Mouse (Mus musculus): ENCODE measurements at regions not wholly inside any gene's neighbourhood (a gene's known extent, or its start where the extent isn't known, plus 50 kb on each side); places are given as distances from the start of the nearest gene placed in this dataset.

DNA sequence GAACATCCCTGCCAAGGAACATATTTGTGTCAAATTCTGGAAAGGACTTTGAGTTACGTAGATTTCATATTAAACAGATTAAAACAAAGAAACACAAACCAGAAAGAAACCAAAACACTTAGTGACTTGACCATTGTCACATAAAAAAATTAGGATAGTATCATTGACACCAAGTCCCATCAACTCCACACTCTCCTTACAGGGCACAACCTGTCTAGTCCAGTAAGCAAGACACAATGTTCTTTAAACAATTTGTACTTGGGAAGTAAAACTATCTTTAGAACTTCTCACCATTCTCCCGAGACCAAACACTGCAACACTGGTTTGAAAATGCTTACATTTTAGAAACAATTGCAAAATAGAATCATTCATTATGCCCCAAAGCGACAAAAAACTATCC is 277.7 kb downstream of the Ostf1 start:
- ATAC-seq (ENCODE audit: low FRiP score, low TSS enrichment) (no peak), DNase-seq (ENCODE audit: low spot score) (no peak)
- H3K4me2 ChIP-seq (replicated peaks; ENCODE audit: low read depth), result no peak overlapping the region
- H3K4me3 ChIP-seq (ENCODE audit: low read depth, low read length), result no peak overlapping the region
- no peak overlapping the region for H3K9ac ChIP-seq (ENCODE audit: low read length)
- H3K9me3 ChIP-seq (ENCODE audit: control insufficient read depth, low read length), result no peaks in the 10 kb centered on the region
- no peaks in the 10 kb centered on the region for H3K36me3 ChIP-seq (ENCODE audit: control insufficient read depth, insufficient read depth, low read length)
- TF ChIP-seq EP300 (optimal IDR thresholded peaks at IDR 0.05) (no peak), CTCF (IDR thresholded peaks at IDR 0.05; ENCODE audit: low read depth) (no peak)
- WGBS, result 72% methylated on average over 3 of the region's 3 CpGs
- no peak overlapping the region for H3K27ac ChIP-seq (replicated peaks)
- no peaks in the 10 kb centered on the region for H3K27me3 ChIP-seq (ENCODE audit: control insufficient read depth, insufficient read depth, low read length)
- H3K4me1 ChIP-seq (replicated peaks; ENCODE audit: control insufficient read depth, insufficient read depth), result no peaks in the 10 kb centered on the region

GRCm38 (mm10) chr19:18345735-18346134 is 285.9 kb downstream of the Ostf1 start:
- Histone ChIP-seq H3K4me3 (ENCODE audit: low read depth, low read length) (no peak overlapping the region), H3K27me3 (ENCODE audit: control insufficient read depth, insufficient read depth, low read length) (no peaks in the 10 kb centered on the region), H3K27ac (replicated peaks) (no peak overlapping the region), H3K4me2 (replicated peaks; ENCODE audit: low read depth) (no peak overlapping the region), H3K4me1 (replicated peaks; ENCODE audit: control insufficient read depth, insufficient read depth) (no peaks in the 10 kb centered on the region), H3K36me3 (ENCODE audit: control insufficient read depth, insufficient read depth, low read length) (no peaks in the 10 kb centered on the region), H3K9me3 (ENCODE audit: control insufficient read depth, low read length) (no peaks in the 10 kb centered on the region), H3K9ac (ENCODE audit: low read length) (no peak overlapping the region)
- 76% methylated on average over 2 of the region's 2 CpGs for WGBS
- ATAC-seq (ENCODE audit: low FRiP score, low TSS enrichment), result no peak
- no peak for DNase-seq (ENCODE audit: low spot score)
- TF ChIP-seq CTCF (IDR thresholded peaks at IDR 0.05; ENCODE audit: low read depth) (no peak), EP300 (optimal IDR thresholded peaks at IDR 0.05) (no peak)

DNA sequence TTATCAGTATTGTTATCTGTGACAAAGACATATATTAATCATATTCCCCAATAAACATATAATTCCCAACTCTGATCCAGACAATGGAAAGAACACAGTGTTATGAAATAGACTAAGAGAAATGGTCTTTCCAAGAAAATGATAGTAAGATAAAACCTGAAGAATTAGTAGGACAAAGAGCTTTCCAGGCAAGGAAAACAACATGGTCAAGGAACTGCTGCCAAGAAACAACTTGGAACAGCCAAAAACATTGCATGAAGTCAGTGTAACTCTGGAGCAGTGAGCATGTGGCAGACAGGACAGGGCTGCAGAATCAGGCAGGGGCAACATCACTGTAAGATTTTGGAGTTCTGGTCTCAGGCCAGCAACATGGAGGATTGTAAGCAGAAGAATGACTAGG is 288.0 kb downstream of the Ostf1 start:
- Histone ChIP-seq H3K4me3 (ENCODE audit: low read depth, low read length) (no peak overlapping the region), H3K9me3 (ENCODE audit: control insufficient read depth, low read length) (no peaks in the 10 kb centered on the region), H3K4me1 (replicated peaks; ENCODE audit: control insufficient read depth, insufficient read depth) (no peaks in the 10 kb centered on the region), H3K9ac (ENCODE audit: low read length) (no peak overlapping the region), H3K27me3 (ENCODE audit: control insufficient read depth, insufficient read depth, low read length) (no peaks in the 10 kb centered on the region), H3K4me2 (replicated peaks; ENCODE audit: low read depth) (no peak overlapping the region), H3K36me3 (ENCODE audit: control insufficient read depth, insufficient read depth, low read length) (no peaks in the 10 kb centered on the region), H3K27ac (replicated peaks) (no peak overlapping the region)
- no peak for DNase-seq (ENCODE audit: low spot score)
- no peak for TF ChIP-seq EP300 (optimal IDR thresholded peaks at IDR 0.05)
- no peak for TF ChIP-seq CTCF (IDR thresholded peaks at IDR 0.05; ENCODE audit: low read depth)
- no peak for ATAC-seq (ENCODE audit: low FRiP score, low TSS enrichment)

DNA sequence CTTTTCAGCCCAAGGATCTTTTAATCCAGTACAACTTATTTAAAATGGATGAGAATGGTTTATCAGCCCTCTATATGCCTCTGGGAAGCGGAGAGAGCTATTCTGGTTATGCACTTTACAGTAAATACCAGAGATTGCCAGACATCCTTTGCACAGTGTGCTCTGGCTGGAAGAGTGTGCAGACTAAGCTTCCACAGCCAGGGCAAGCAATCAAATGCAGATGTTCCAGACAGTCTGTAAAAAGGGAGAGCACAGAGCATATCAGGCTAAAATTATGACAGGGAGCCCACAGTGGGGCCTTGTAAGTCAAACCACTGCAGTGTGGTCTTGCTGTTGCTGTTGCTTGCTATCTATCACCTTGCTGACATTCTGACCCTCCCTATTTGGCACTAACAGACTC is 288.6 kb downstream of the Ostf1 start:
- no peak for ATAC-seq (ENCODE audit: low FRiP score, low TSS enrichment)
- no peak for TF ChIP-seq EP300 (optimal IDR thresholded peaks at IDR 0.05)
- TF ChIP-seq CTCF (IDR thresholded peaks at IDR 0.05; ENCODE audit: low read depth), result no peak
- no peak overlapping the region for H3K4me2 ChIP-seq (replicated peaks; ENCODE audit: low read depth)
- H3K4me1 ChIP-seq (replicated peaks; ENCODE audit: control insufficient read depth, insufficient read depth), result no peaks in the 10 kb centered on the region
- no peak overlapping the region for H3K9ac ChIP-seq (ENCODE audit: low read length)
- no peaks in the 10 kb centered on the region for H3K36me3 ChIP-seq (ENCODE audit: control insufficient read depth, insufficient read depth, low read length)
- DNase-seq (ENCODE audit: low spot score), result no peak
- H3K27me3 ChIP-seq (ENCODE audit: control insufficient read depth, insufficient read depth, low read length), result no peaks in the 10 kb centered on the region
- 75% methylated on average over 1 of the region's 1 CpGs for WGBS
- H3K4me3 ChIP-seq (ENCODE audit: low read depth, low read length), result no peak overlapping the region
- H3K27ac ChIP-seq (replicated peaks), result no peak overlapping the region
- no peaks in the 10 kb centered on the region for H3K9me3 ChIP-seq (ENCODE audit: control insufficient read depth, low read length)

DNA sequence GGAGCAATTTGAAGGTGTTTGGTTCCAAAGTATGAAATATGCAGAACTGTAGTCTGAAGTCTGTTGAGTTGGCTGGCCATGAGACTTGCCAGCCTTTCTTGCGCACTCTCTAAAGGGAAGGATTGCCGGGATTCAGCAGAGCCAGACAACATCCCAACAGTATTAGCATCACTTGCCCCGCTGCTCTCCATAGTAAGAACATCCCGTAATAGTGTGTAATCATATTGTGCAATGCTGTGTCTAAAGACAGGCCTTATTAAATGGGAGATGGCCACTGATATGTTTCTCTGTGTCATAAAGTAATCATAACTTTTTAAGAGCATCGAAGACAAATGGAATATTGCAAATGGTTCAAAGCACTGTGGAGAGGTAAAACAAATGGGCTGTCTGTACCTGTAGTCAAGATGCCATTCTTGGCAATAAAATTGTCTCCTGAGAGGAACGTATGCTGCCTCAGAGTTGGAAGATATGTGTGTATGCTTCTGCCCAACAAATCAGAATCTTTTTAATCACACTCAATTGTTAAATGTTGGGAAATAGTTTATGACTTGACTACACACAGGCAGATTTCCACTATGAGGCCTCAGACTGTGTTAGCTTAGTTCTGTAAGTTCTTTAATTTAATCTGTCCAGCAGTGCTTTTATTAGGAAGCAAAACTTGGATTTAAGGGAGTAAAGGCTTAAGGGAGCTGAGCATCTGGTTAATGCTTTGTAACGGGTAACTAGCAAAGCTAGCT is 293.6 kb downstream of the Ostf1 start:
- no peak for ATAC-seq (ENCODE audit: low FRiP score, low TSS enrichment)
- Histone ChIP-seq H3K27ac (replicated peaks) (no peak overlapping the region), H3K36me3 (ENCODE audit: control insufficient read depth, insufficient read depth, low read length) (no peaks in the 10 kb centered on the region), H3K4me1 (replicated peaks; ENCODE audit: control insufficient read depth, insufficient read depth) (no peaks in the 10 kb centered on the region), H3K4me3 (ENCODE audit: low read depth, low read length) (no peak overlapping the region), H3K9me3 (ENCODE audit: control insufficient read depth, low read length) (no peaks in the 10 kb centered on the region), H3K27me3 (ENCODE audit: control insufficient read depth, insufficient read depth, low read length) (no peaks in the 10 kb centered on the region), H3K9ac (ENCODE audit: low read length) (no peak overlapping the region), H3K4me2 (replicated peaks; ENCODE audit: low read depth) (no peak overlapping the region)
- no peak for DNase-seq (ENCODE audit: low spot score)
- WGBS, result 85% methylated on average over 7 of the region's 7 CpGs
- no peak for TF ChIP-seq EP300 (optimal IDR thresholded peaks at IDR 0.05)
- TF ChIP-seq CTCF (IDR thresholded peaks at IDR 0.05; ENCODE audit: low read depth), result no peak

DNA sequence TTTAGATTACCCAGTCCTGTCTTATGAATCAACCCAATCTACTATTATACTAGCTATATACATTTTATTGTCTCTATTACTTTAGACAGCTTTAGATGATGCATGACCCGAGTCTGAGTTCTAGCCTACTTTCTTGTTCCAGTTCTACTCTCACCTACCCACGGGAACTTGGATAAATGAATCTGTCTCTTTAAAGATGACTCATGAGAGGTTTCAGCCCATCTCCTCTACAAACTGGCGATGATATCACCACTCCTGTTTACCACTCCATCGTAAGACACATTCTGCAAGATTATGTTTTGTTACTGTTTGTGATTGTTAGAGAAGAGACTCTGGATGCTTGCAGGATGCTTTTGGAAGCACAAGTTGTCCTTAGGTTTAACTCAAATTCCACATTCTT is 295.0 kb downstream of the Ostf1 start:
- ATAC-seq (ENCODE audit: low FRiP score, low TSS enrichment) (no peak), DNase-seq (ENCODE audit: low spot score) (no peak)
- no peak for TF ChIP-seq EP300 (optimal IDR thresholded peaks at IDR 0.05)
- TF ChIP-seq CTCF (IDR thresholded peaks at IDR 0.05; ENCODE audit: low read depth), result no peak
- no peak overlapping the region for H3K27ac ChIP-seq (replicated peaks)
- H3K9ac ChIP-seq (ENCODE audit: low read length), result no peak overlapping the region
- H3K9me3 ChIP-seq (ENCODE audit: control insufficient read depth, low read length), result no peaks in the 10 kb centered on the region
- H3K4me1 ChIP-seq (replicated peaks; ENCODE audit: control insufficient read depth, insufficient read depth), result no peaks in the 10 kb centered on the region
- no peak overlapping the region for H3K4me3 ChIP-seq (ENCODE audit: low read depth, low read length)
- no peaks in the 10 kb centered on the region for H3K36me3 ChIP-seq (ENCODE audit: control insufficient read depth, insufficient read depth, low read length)
- 62% methylated on average over 4 of the region's 4 CpGs for WGBS
- no peaks in the 10 kb centered on the region for H3K27me3 ChIP-seq (ENCODE audit: control insufficient read depth, insufficient read depth, low read length)
- H3K4me2 ChIP-seq (replicated peaks; ENCODE audit: low read depth), result no peak overlapping the region
